Mouse (Mus musculus): ENCODE data around the gene Tcp11l1.

GRCm38 (mm10) chr2:104709786-104710337, 2.1 kb downstream of the Tcp11l1 start:
- TF ChIP-seq CTCF (IDR thresholded peaks at IDR 0.05), result no peak
- TF ChIP-seq POLR2A (IDR thresholded peaks at IDR 0.05; ENCODE audit: insufficient read depth, low read depth, low read length), result no peak
- no peak for TF ChIP-seq EP300 (IDR thresholded peaks at IDR 0.05; ENCODE audit: insufficient read depth, low read depth, low read length)
